Mouse (Mus musculus): ENCODE measurements around the gene Ubald1. TPM values are rescaled to one million over a fixed set of nuclear protein-coding genes. Genes with fewer than 3 reads are reported as not detected.

Ubald1 gene
- polyA plus RNA-seq, 1 experiment from 2014 or later = 75.7 TPM

DNA sequence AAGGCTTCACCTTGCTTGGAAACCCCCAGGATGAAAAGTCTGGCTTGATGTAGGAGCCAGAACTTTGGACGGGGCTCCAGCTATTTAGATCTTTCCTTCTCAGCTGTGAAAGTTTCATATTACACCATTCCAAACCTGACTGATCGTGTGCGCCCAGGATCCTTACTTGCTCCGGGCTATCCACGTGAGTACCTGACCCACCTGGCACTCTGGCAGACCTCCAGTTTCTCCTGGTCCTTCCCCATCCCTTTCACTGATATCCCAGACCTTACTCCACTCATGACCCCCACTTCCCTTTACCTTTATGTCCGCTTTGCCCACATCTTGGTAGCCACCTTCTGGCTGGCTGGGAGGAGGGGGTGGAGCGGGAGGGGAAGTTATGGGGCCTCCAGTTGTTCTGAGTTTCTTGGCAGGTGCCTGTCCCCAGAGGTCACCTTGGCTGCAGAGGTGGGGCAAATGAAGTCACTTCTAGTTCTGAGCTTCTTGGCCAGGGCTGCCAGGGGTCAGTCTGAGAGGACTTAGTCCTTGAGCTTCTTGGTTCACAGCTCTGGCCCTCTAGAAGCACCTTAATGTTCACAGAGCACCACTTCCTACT is 13.9 kb downstream of the Ubald1 start:
- H3K36me3 ChIP-seq (ENCODE audit: inconsistent target) = 0 out of 2 replicates have a peak, but pooled peaks cover 5% of the 10 kb centered on the region

GRCm38 (mm10) chr16:4863742-4864141 is 16.4 kb downstream of the Ubald1 start:
- no peak overlapping the region for H3K4me3 ChIP-seq (ENCODE audit: inconsistent target)
- H3K79me2 ChIP-seq (ENCODE audit: inconsistent target) = no peaks in the 10 kb centered on the region
- WGBS (ENCODE audit: missing documents) = 93% methylated on average over 8 of the region's 8 CpGs
- H3K36me3 ChIP-seq (ENCODE audit: inconsistent target) = no peaks in the 10 kb centered on the region
- H3K27ac ChIP-seq = no peak overlapping the region

More for the DNA sequence above, 13.9 kb downstream of the Ubald1 start:
- WGBS (ENCODE audit: missing documents) = 75% methylated on average over 6 of the region's 7 CpGs
- Histone ChIP-seq H3K4me3 (ENCODE audit: inconsistent target) (no peak overlapping the region), H3K27ac (no peak overlapping the region), H3K79me2 (ENCODE audit: inconsistent target) (no peaks in the 10 kb centered on the region)

DNA sequence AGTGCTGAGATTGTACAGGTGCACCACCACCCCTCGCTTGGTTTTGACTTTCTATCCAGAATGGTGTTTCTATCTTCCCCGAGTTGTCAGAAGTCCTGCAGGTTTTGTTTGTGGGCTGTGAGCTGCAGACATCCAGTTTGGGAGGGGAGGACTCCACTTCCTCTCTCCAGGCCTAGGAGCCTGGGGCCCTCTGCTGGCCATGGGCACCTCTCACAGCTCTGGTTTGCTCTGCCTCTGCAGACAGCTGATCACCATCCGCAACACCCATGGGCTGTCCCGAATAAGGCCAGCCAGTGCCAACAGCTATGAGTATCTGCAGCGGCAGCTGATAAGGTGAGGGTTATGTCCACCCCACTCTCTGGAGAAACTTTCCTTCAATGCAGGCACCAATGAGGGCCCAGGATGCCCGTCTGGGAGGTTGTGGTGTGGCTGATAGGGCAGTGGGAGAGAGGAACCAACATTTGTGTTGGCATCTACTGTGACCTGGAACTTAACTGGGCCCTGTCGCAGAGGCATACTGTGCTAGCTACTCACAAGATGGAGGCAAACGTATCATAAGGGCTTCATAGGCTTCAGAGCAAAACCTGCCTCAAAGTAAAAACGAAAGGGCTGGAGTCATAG is 17.1 kb downstream of the Ubald1 start:
- no peak overlapping the region for H3K27ac ChIP-seq
- H3K4me3 ChIP-seq (ENCODE audit: inconsistent target) = no peak overlapping the region
- 29% methylated on average over 9 of the region's 9 CpGs for WGBS (ENCODE audit: missing documents)
- H3K36me3 ChIP-seq (ENCODE audit: inconsistent target) = no peaks in the 10 kb centered on the region
- no peaks in the 10 kb centered on the region for H3K79me2 ChIP-seq (ENCODE audit: inconsistent target)

GRCm38 (mm10) chr16:4861392-4861791 is 18.7 kb downstream of the Ubald1 start:
- Histone ChIP-seq H3K27ac (no peak overlapping the region), H3K4me3 (ENCODE audit: inconsistent target) (no peak overlapping the region), H3K79me2 (ENCODE audit: inconsistent target) (no peaks in the 10 kb centered on the region), H3K36me3 (ENCODE audit: inconsistent target) (no peaks in the 10 kb centered on the region)
- 87% methylated on average over 9 of the region's 10 CpGs for WGBS (ENCODE audit: missing documents)

GRCm38 (mm10) chr16:4855046-4855650 is 25.0 kb downstream of the Ubald1 start:
- Histone ChIP-seq H3K36me3 (ENCODE audit: inconsistent target) (no peaks in the 10 kb centered on the region), H3K4me3 (ENCODE audit: inconsistent target) (no peak overlapping the region), H3K27ac (no peak overlapping the region), H3K79me2 (ENCODE audit: inconsistent target) (no peaks in the 10 kb centered on the region)
- 89% methylated on average over 5 of the region's 5 CpGs for WGBS (ENCODE audit: missing documents)

DNA sequence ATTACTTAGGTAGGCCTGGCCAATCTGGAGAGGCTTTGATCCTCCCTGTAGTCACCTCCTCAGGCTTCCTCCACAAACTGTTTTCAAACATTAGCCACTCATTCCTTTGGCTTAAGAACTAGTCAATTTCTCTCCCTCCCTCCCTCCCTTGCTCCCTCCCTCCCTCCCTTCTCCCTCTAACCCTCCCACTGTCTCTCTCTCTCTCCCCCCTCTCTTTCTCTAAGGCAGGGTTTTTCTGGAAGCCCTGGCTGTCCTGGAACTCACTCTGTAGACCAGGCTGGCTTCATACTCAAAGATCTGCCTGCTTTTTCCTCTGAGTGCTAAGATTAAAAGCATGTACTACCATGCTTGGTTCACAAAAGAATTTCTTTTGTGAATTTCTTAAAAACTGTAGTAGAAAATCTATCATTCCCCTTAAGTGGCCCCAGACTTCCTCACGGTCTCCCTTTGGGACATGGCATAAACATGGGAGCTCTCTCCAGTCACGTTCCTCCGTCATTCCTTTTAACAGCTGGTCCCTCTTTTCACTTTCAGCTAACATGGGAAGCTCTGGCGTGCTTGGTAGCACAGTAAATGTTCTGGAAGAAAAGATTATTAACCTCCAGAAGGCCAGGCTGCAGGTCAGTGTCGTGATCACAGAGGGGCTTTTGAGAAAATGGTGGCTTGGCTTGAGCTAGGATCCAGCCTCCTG is 29.0 kb downstream of the Ubald1 start:
- no peaks in the 10 kb centered on the region for H3K36me3 ChIP-seq (ENCODE audit: inconsistent target)
- H3K4me3 ChIP-seq (ENCODE audit: inconsistent target) = no peak overlapping the region
- WGBS (ENCODE audit: missing documents) = 100% methylated on average over 1 of the region's 5 CpGs
- H3K79me2 ChIP-seq (ENCODE audit: inconsistent target) = no peaks in the 10 kb centered on the region
- H3K27ac ChIP-seq = no peak overlapping the region

DNA sequence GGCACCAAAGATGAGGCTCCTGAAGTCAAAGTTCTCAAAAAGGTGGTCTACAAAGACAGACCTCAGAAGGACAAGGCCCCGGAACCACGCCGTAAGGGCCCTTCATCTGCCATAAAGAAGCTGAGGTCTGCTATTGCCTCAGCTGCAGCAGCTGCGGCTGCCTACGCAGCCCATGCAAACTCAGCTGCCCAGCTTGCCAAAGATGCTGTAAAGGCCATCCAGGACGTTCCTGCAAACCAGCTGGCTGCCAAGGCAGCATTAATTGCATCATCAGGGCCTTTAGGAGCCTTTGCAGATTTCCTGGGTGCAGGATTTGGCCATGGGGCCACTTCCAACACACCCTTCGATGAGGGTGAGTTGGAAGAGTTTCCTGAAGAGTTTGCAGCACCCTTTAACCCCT is 29.8 kb downstream of the Ubald1 start:
- 86% methylated on average over 7 of the region's 7 CpGs for WGBS (ENCODE audit: missing documents)
- Histone ChIP-seq H3K4me3 (ENCODE audit: inconsistent target) (no peak overlapping the region), H3K36me3 (ENCODE audit: inconsistent target) (no peaks in the 10 kb centered on the region), H3K79me2 (ENCODE audit: inconsistent target) (no peaks in the 10 kb centered on the region), H3K27ac (no peak overlapping the region)

DNA sequence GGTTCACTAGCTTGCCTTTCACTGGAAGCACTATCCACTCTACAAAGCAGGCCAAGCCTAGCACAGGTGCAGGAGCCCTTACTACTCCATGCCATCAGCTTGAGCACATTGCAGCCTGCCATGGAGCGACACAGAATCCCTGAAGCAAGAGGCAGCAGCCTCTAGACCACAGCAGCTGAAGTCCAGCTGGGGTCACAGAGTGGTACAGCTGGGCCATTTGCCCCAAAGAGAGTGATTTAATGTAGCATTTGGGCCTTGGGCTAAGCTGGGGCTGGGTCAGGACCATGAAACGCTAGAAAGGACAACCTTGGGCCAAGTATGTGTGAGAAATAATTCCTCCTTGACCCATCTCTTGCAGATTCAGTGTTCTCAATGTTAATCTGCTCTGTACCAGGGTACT is 32.0 kb downstream of the Ubald1 start:
- H3K27ac ChIP-seq = no peak overlapping the region
- H3K4me3 ChIP-seq (ENCODE audit: inconsistent target) = no peak overlapping the region
- WGBS (ENCODE audit: missing documents) = 91% methylated on average over 2 of the region's 2 CpGs
- no peaks in the 10 kb centered on the region for H3K79me2 ChIP-seq (ENCODE audit: inconsistent target)
- no peaks in the 10 kb centered on the region for H3K36me3 ChIP-seq (ENCODE audit: inconsistent target)

DNA sequence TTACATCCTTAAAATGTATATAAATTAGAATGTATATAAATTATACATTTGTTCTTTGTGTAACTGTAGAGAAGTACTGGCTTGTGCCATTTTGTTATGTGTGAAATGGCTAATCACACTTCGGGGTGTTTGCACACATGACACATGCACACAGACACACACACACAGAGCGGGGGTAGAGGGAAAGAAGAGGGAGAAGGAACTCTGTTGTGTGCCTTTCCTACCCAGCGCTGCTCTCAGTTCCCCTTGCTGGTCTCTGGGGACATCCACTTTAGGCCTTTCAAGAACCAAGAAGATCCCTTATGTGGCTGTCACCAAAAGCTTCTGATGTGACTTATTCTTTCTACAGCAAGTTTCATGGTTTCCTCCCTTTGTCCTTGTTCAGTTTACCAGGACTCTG is 33.1 kb downstream of the Ubald1 start:
- Histone ChIP-seq H3K27ac (peak overlapping the region; percentile 21; the same call in 1 of the 2 replicates), H3K4me3 (ENCODE audit: inconsistent target) (no peak overlapping the region), H3K36me3 (ENCODE audit: inconsistent target) (no peaks in the 10 kb centered on the region), H3K79me2 (ENCODE audit: inconsistent target) (no peaks in the 10 kb centered on the region)
- 26% methylated on average over 3 of the region's 3 CpGs for WGBS (ENCODE audit: missing documents)

DNA sequence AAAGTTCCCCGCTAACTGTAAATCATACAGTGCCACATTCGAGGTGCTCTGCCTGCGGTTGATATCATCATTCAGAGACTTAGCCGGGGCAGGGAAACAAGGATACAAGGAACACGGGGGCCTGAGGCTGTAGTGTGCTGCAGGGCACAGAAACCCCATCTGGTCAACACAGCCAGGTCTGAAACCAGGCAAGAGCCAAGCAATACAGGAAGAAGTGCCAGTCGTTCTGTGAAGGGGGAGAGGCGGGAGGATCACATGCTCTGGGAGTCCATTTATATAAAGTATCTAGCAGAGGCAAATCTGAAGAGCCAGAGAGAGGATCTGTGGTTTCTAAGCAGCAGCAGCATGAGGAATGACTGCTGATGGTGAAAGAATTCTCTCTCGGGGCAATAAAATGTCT is 39.9 kb downstream of the Ubald1 start:
- WGBS (ENCODE audit: missing documents) = 84% methylated on average over 8 of the region's 8 CpGs
- Histone ChIP-seq H3K27ac (peak overlapping the region; percentile 92), H3K36me3 (ENCODE audit: inconsistent target) (no peaks in the 10 kb centered on the region), H3K4me3 (ENCODE audit: inconsistent target) (no peak overlapping the region), H3K79me2 (ENCODE audit: inconsistent target) (no peaks in the 10 kb centered on the region)

- 16% methylated on average over 3 of the region's 3 CpGs for WGBS (ENCODE audit: missing documents)
Observed at GRCm38 (mm10) chr16:4839552-4839951, 40.6 kb downstream of the Ubald1 start.

GRCm38 (mm10) chr16:4837631-4838030 is 42.5 kb downstream of the Ubald1 start:
- Histone ChIP-seq H3K36me3 (ENCODE audit: inconsistent target) (no peaks in the 10 kb centered on the region), H3K79me2 (ENCODE audit: inconsistent target) (no peaks in the 10 kb centered on the region), H3K4me3 (ENCODE audit: inconsistent target) (no peak overlapping the region), H3K27ac (peak overlapping the region; percentile 92)
- 73% methylated on average over 2 of the region's 3 CpGs for WGBS (ENCODE audit: missing documents)

More at GRCm38 (mm10) chr16:4839552-4839951, 40.6 kb downstream of the Ubald1 start:
- Histone ChIP-seq H3K4me3 (ENCODE audit: inconsistent target) (no peak overlapping the region), H3K27ac (peak overlapping the region; percentile 92), H3K79me2 (ENCODE audit: inconsistent target) (no peaks in the 10 kb centered on the region), H3K36me3 (ENCODE audit: inconsistent target) (no peaks in the 10 kb centered on the region)

- 92% methylated on average over 3 of the region's 3 CpGs for WGBS (ENCODE audit: missing documents)
- Histone ChIP-seq H3K79me2 (ENCODE audit: inconsistent target) (no peaks in the 10 kb centered on the region), H3K27ac (no peak within 1 kb of the TSS), H3K36me3 (ENCODE audit: inconsistent target) (no peaks in the 10 kb centered on the region), H3K4me3 (ENCODE audit: inconsistent target) (no peak within 1 kb of the TSS)
Observed at GRCm38 (mm10) chr16:4835191-4835590, 44.9 kb downstream of the Ubald1 start, which contains the start of gene 4930562C15Rik. 4930562C15Rik (plus strand) TSS chr16:4835416.

DNA sequence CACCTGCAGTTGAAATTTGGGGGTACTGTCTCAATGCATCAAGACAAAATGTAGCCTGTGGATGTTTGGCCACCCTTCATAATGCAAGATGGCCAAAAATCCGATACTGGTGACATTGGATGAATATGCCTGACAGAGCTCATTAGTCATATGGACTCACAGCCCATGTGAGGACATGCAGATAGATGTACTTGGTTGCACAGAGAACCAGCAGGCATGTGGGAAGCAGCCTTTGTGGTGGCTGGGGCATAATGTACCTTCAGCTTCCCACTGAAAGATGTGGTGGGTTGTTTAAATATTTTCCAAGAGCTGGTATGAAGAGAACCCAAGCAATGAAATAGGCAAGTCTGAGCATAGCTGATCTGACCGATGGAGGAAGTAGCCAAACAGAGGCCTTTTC is 46.3 kb downstream of the Ubald1 start:
- 71% methylated on average over 2 of the region's 2 CpGs for WGBS (ENCODE audit: missing documents)
- no peaks in the 10 kb centered on the region for H3K79me2 ChIP-seq (ENCODE audit: inconsistent target)
- no peaks in the 10 kb centered on the region for H3K36me3 ChIP-seq (ENCODE audit: inconsistent target)
- no peak overlapping the region for H3K4me3 ChIP-seq (ENCODE audit: inconsistent target)
- H3K27ac ChIP-seq = no peak overlapping the region
